Mouse (Mus musculus) kidney, adult 2 months (tissue): ENCODE results near the gene Gm37240.

Source experiments
- CTCF ChIP-seq: fragments of 200-500 bp; conservative IDR thresholded peaks from 2 replicates; pipeline ENCODE4 v1.5.1; 2011; ENCODE audit warnings: low read depth, mild to moderate bottlenecking, control low read depth, low read length, moderate library complexity, mixed read lengths; ENCODE audit not compliant: insufficient read depth, insufficient read length
- POLR2A ChIP-seq: fragments of 200-500 bp; IDR thresholded peaks from one replicate; pipeline ENCODE4 v1.6.1; 2011; ENCODE audit warnings: low read depth, low read length, control low read depth

GRCm38 (mm10) chr3:85377505-85377904, 509.8 kb downstream of the Gm37240 start:
- TF ChIP-seq CTCF (no peak), POLR2A (no peak)
